Comparison of ENCODE assay signal across 15 mouse cellular contexts in the genomic region with DNA sequence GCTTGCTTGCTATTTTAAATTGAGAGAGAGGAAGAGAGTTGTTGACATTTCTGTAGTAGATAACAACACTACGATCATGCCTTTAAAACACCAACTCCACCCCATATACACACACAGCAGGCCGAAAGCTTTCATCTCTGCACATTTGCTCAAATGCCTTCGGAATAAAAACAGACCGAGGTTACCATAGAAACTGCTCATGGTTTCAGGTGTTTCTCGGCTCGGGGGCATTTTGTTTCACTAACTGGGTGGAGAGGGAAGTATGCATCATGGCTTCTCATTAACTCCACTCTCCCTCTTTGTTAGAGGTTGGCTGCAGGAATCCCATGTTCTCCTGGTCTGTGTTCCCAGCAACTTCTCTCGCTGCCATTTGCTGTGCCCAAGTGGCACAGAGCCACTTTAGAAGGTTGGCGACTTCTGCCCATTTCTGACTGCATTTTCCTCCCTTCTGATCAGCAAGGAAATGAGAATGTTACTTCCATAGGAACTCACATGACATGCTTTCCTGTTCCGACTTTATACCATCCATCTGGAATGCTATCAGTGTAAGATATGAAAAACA. TPM values are rescaled to one million over a fixed set of nuclear protein-coding genes. Genes with fewer than 3 reads are reported as not detected.
DNase-seq lines count a peak whose midpoint lies in the region; ATAC-seq and TF ChIP-seq lines count a peak whose summit lies in the region.
"Had no signal": no experiment of that assay in that cellular context is flagged by ENCODE, and none has a peak within 500 bp of the region (broad histone marks: within the 10 kb centered on the region; RNA-seq: fewer than 3 reads in every experiment).

No protein-coding gene starts in this region.

- H3K4me3 ChIP-seq in hindbrain, embryonic 15.5 days = no peak overlapping the region
- H3K4me3 ChIP-seq in hindbrain, embryonic 12.5 days = no peak overlapping the region
- H3K4me3 ChIP-seq in spleen, adult 2 months (ENCODE audit: extremely low read depth, insufficient read depth, insufficient read length) = no peak overlapping the region
- H3K4me3 ChIP-seq in stomach, postnatal 0 days (ENCODE audit: low read depth, low read length) = no peak overlapping the region
- H3K4me3 ChIP-seq: heart, adult 2 months; liver, embryonic 15.5 days had no signal

- H3K9ac ChIP-seq in hindbrain, embryonic 15.5 days = no peak overlapping the region
- H3K9ac ChIP-seq in hindbrain, embryonic 12.5 days = no peak overlapping the region
- no peak overlapping the region for H3K9ac ChIP-seq in stomach, postnatal 0 days (ENCODE audit: low read length)
- H3K9ac ChIP-seq: liver, embryonic 15.5 days had no signal

- H3K36me3 ChIP-seq in hindbrain, embryonic 15.5 days = no peaks in the 10 kb centered on the region
- H3K36me3 ChIP-seq in hindbrain, embryonic 12.5 days = no peaks in the 10 kb centered on the region
- no peaks in the 10 kb centered on the region for H3K36me3 ChIP-seq in spleen, adult 2 months (ENCODE audit: control insufficient read depth, insufficient read depth, low read length)
- H3K36me3 ChIP-seq in stomach, postnatal 0 days (ENCODE audit: control insufficient read depth, insufficient read depth, low read length) = no peaks in the 10 kb centered on the region
- H3K36me3 ChIP-seq: liver, embryonic 15.5 days had no signal

- TF ChIP-seq CTCF in spleen, adult 2 months (IDR thresholded peaks at IDR 0.05; ENCODE audit: extremely low read depth, insufficient read depth, insufficient read length, insufficient replicate concordance) = no peak
- no peak for TF ChIP-seq CTCF in stomach, postnatal 0 days (IDR thresholded peaks at IDR 0.05; ENCODE audit: low read depth)

- H3K4me2 ChIP-seq in hindbrain, embryonic 15.5 days = no peak overlapping the region
- no peak overlapping the region for H3K4me2 ChIP-seq in hindbrain, embryonic 12.5 days (replicated peaks)
- H3K4me2 ChIP-seq in stomach, postnatal 0 days (replicated peaks; ENCODE audit: low read depth) = no peak overlapping the region
- H3K4me2 ChIP-seq: liver, embryonic 15.5 days had no signal

- TF ChIP-seq EP300 in stomach, postnatal 0 days (optimal IDR thresholded peaks at IDR 0.05) = no peak

- WGBS in hindbrain, embryonic 15.5 days = 49% methylated on average over 9 of the region's 9 CpGs
- WGBS in hindbrain, embryonic 12.5 days = 59% methylated on average over 9 of the region's 9 CpGs
- 49% methylated on average over 9 of the region's 9 CpGs for WGBS in spleen, adult 2 months
- WGBS in stomach, postnatal 0 days = 41% methylated on average over 9 of the region's 9 CpGs

- TF ChIP-seq POLR2A in spleen, adult 2 months (IDR thresholded peaks at IDR 0.05; ENCODE audit: low read depth, low read length) = no peak

- H3K27me3 ChIP-seq in hindbrain, embryonic 15.5 days = no peaks in the 10 kb centered on the region
- H3K27me3 ChIP-seq in hindbrain, embryonic 12.5 days = no peaks in the 10 kb centered on the region
- H3K27me3 ChIP-seq in spleen, adult 2 months (ENCODE audit: control insufficient read depth, insufficient read depth, low read length) = no peaks in the 10 kb centered on the region
- no peaks in the 10 kb centered on the region for H3K27me3 ChIP-seq in stomach, postnatal 0 days (ENCODE audit: control insufficient read depth, insufficient read depth, low read length)
- H3K27me3 ChIP-seq: liver, embryonic 15.5 days had no signal

- peak overlapping the region; percentile 26; the same call in 1 of the 2 replicates for H3K27ac ChIP-seq in hindbrain, embryonic 15.5 days (replicated peaks)
- H3K27ac ChIP-seq in hindbrain, embryonic 12.5 days = no peak overlapping the region
- peak overlapping the region; percentile 77 for H3K27ac ChIP-seq in spleen, adult 2 months (ENCODE audit: insufficient read depth, low read length)
- no peak overlapping the region for H3K27ac ChIP-seq in stomach, postnatal 0 days (replicated peaks)
- H3K27ac ChIP-seq: heart, adult 2 months; liver, embryonic 15.5 days had no signal

- peaks cover 19% of the 10 kb centered on the region; the same call in 1 of the 2 replicates for H3K4me1 ChIP-seq in hindbrain, embryonic 15.5 days (replicated peaks)
- peaks cover 4% of the 10 kb centered on the region; the same call in 1 of the 2 replicates for H3K4me1 ChIP-seq in hindbrain, embryonic 12.5 days
- H3K4me1 ChIP-seq in spleen, adult 2 months (ENCODE audit: control insufficient read depth, insufficient read depth, insufficient read length) = peaks cover 15% of the 10 kb centered on the region
- no peaks in the 10 kb centered on the region for H3K4me1 ChIP-seq in stomach, postnatal 0 days (replicated peaks; ENCODE audit: control insufficient read depth, insufficient read depth)
- H3K4me1 ChIP-seq: liver, embryonic 15.5 days had no signal

- no peak for ATAC-seq in cerebellum, adult (ENCODE audit: insufficient number of reproducible peaks, low FRiP score, low TSS enrichment)
- ATAC-seq in hindbrain, embryonic 15.5 days (ENCODE audit: low FRiP score, low read depth) = no peak
- ATAC-seq in hindbrain, embryonic 12.5 days (ENCODE audit: low FRiP score) = no peak
- ATAC-seq in stomach, postnatal 0 days (ENCODE audit: low FRiP score, low TSS enrichment) = 0 out of 2 replicates have a peak, but pooled peaks have one; percentile 33

- no peaks in the 10 kb centered on the region for H3K9me3 ChIP-seq in hindbrain, embryonic 15.5 days
- no peaks in the 10 kb centered on the region for H3K9me3 ChIP-seq in hindbrain, embryonic 12.5 days (replicated peaks)
- H3K9me3 ChIP-seq in stomach, postnatal 0 days (ENCODE audit: control insufficient read depth, low read length) = no peaks in the 10 kb centered on the region
- H3K9me3 ChIP-seq: liver, embryonic 15.5 days had no signal

- DNase-seq in cerebellum, adult 11-12 months = peak; percentile 23
- DNase-seq in spleen, adult 2 months (ENCODE audit: low read depth in 1 of 2, low spot score in 2 of 2) = peak in 1 of 2 experiments; percentile 81
- no peak for DNase-seq in spleen, postnatal 4 days (ENCODE audit: low spot score in 2 of 2)
- DNase-seq in stomach, postnatal 0 days (ENCODE audit: low spot score) = peak; percentile 34
- DNase-seq in thymus, postnatal 36 days = no peak
- DNase-seq: adrenal gland, postnatal 25 days; heart, adult 2 months; kidney, postnatal 10 days; retina, postnatal 1 day had no signal

RNA-seq across cellular contexts. Expression of a gene that starts 5.6 kb away (rescaled TPM):
- polyA plus RNA-seq in hindbrain, embryonic 15.5 days (2015; fragmentation: Nextera tagmentation; extraction: Ambion mirVana) = 10.1 and 10.3 TPM in 2 replicates
- polyA plus RNA-seq in hindbrain, embryonic 12.5 days (2016; fragmentation: Nextera tagmentation; extraction: Ambion mirVana) = 10.6 and 11.0 TPM in 2 replicates
- 8.7 and 8.9 TPM in 2 replicates for polyA plus RNA-seq in spleen, adult 2 months (2012; rRNA removed)
- 28.8 and 30.0 TPM in 2 replicates for polyA plus RNA-seq in stomach, postnatal 0 days (2015; fragmentation: Nextera tagmentation; extraction: Ambion mirVana)

RNA-seq across cellular contexts. Expression of a gene that starts 49.2 kb away (rescaled TPM):
- polyA plus RNA-seq in hindbrain, embryonic 15.5 days (2015; fragmentation: Nextera tagmentation; extraction: Ambion mirVana) = 0.18 and 0.29 TPM in 2 replicates
- polyA plus RNA-seq in hindbrain, embryonic 12.5 days (2016; fragmentation: Nextera tagmentation; extraction: Ambion mirVana) = not detected in 2 replicates
- not detected in 2 replicates for polyA plus RNA-seq in spleen, adult 2 months (2012; rRNA removed)
- 2.8 and 3.6 TPM in 2 replicates for polyA plus RNA-seq in stomach, postnatal 0 days (2015; fragmentation: Nextera tagmentation; extraction: Ambion mirVana)
- polyA plus RNA-seq: heart, adult 2 months; liver, embryonic 15.5 days; neural tube, embryonic 11.5 days had no signal

RNA-seq across cellular contexts. Expression of a gene that starts 55.2 kb away (rescaled TPM):
- not detected in 2 replicates for polyA plus RNA-seq in hindbrain, embryonic 15.5 days (2015; fragmentation: Nextera tagmentation; extraction: Ambion mirVana)
- not detected in 2 replicates for polyA plus RNA-seq in hindbrain, embryonic 12.5 days (2016; fragmentation: Nextera tagmentation; extraction: Ambion mirVana)
- not detected in 2 replicates for polyA plus RNA-seq in spleen, adult 2 months (2012; rRNA removed)
- polyA plus RNA-seq in stomach, postnatal 0 days (2015; fragmentation: Nextera tagmentation; extraction: Ambion mirVana) = 0.70 and 1.5 TPM in 2 replicates
- polyA plus RNA-seq: cortical plate, adult 2 months; heart, adult 2 months; liver, embryonic 15.5 days; neural tube, embryonic 11.5 days had no signal

Comparison
In these comparisons a context has a peak if more than half of its experiments do, and no peak if none do; other contexts are left out.
1. H3K27ac ChIP-seq: peak in hindbrain, embryonic 15.5 days (single experiment) and spleen, adult 2 months (single experiment); none in hindbrain, embryonic 12.5 days (single experiment) and stomach, postnatal 0 days (single experiment).
2. DNase-seq: peak in cerebellum, adult 11-12 months (single experiment) and stomach, postnatal 0 days (single experiment); none in spleen, postnatal 4 days (0 of 2) and thymus, postnatal 36 days (0 of 2).